Mouse (Mus musculus): ENCODE data around the gene Akr7a5.

DNA sequence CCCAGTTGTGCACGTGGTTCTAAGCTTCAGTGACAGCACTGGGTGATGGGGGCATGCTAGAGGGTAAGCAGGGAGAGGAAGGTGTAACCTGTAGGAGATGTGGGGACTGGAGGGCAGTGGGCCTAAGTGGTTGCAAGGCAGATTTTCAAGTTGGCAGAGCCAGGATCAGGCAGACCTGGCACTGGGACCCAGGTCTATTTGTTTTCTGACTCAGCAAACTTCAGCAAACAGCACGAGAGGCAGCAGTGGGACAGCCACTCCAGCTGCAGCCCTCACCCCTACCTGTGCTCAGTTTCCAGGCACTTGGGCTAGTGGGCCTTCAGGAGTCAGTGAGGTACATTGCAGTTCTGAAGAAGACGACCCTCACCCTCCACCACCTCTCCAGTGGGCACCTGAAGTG lies 46.7 kb downstream of the Akr7a5 start:
- TF ChIP-seq CTCF (IDR thresholded peaks at IDR 0.05; ENCODE audit: low read depth, low read length) (no peak), POLR2A (IDR thresholded peaks at IDR 0.05; ENCODE audit: extremely low read depth, insufficient read depth, low read length) (no peak)
